Mouse (Mus musculus): ENCODE measurements at regions not wholly inside any gene's neighbourhood (a gene's known extent, or its start where the extent isn't known, plus 50 kb on each side); places are given as distances from the start of the nearest gene placed in this dataset.
"Not testable (repeated sequence)": the region's sequence is repeated elsewhere in the genome, so short reads cannot be mapped to it uniquely, and the experiment has no call there.

- not testable (repeated sequence) for DNase-seq (ENCODE audit: low read depth, low spot score)
These were observed 312.2 kb upstream of the Vmn1r3 start for GRCm38 (mm10) chr4:3497392-3497791.

GRCm38 (mm10) chr4:3495987-3496386 is 310.8 kb upstream of the Vmn1r3 start:
- DNase-seq (ENCODE audit: low read depth, low spot score): not testable (repeated sequence)

GRCm38 (mm10) chr4:3494123-3494681 is 309.0 kb upstream of the Vmn1r3 start:
- not testable (repeated sequence) for DNase-seq (ENCODE audit: low read depth, low spot score)

- DNase-seq (ENCODE audit: low read depth, low spot score): not testable (repeated sequence)
These were observed 305.7 kb upstream of the Vmn1r3 start for GRCm38 (mm10) chr4:3490901-3491300.

- no peak for DNase-seq (ENCODE audit: low read depth, low spot score)
These were observed 296.9 kb upstream of the Vmn1r3 start for GRCm38 (mm10) chr4:3482092-3482491.

GRCm38 (mm10) chr4:3456773-3457172 is 271.6 kb upstream of the Vmn1r3 start:
- no peak for DNase-seq (ENCODE audit: low read depth, low spot score)

GRCm38 (mm10) chr4:3437380-3437779 is 252.2 kb upstream of the Vmn1r3 start:
- not testable (repeated sequence) for DNase-seq (ENCODE audit: low read depth, low spot score)

GRCm38 (mm10) chr4:3427968-3428367 is 242.8 kb upstream of the Vmn1r3 start:
- DNase-seq (ENCODE audit: low read depth, low spot score): no peak

GRCm38 (mm10) chr4:3419920-3420499 is 234.9 kb upstream of the Vmn1r3 start:
- peak; percentile 26 for DNase-seq (ENCODE audit: low read depth, low spot score)

- peak; percentile 52 for DNase-seq (ENCODE audit: low read depth, low spot score)
These were observed 231.5 kb upstream of the Vmn1r3 start for GRCm38 (mm10) chr4:3416670-3417069.

- DNase-seq (ENCODE audit: low read depth, low spot score): not testable (repeated sequence)
These were observed 229.4 kb upstream of the Vmn1r3 start for GRCm38 (mm10) chr4:3414442-3415022.

- no peak for DNase-seq (ENCODE audit: low read depth, low spot score)
These were observed 228.6 kb upstream of the Vmn1r3 start for GRCm38 (mm10) chr4:3413493-3414441.

- DNase-seq (ENCODE audit: low read depth, low spot score): not testable (repeated sequence)
These were observed 227.2 kb upstream of the Vmn1r3 start for GRCm38 (mm10) chr4:3412323-3412722.

GRCm38 (mm10) chr4:3402856-3403255 is 217.7 kb upstream of the Vmn1r3 start:
- not testable (repeated sequence) for DNase-seq (ENCODE audit: low read depth, low spot score)

- DNase-seq (ENCODE audit: low read depth, low spot score): not testable (repeated sequence)
These were observed 216.6 kb upstream of the Vmn1r3 start for GRCm38 (mm10) chr4:3401766-3402165.

- DNase-seq (ENCODE audit: low read depth, low spot score): not testable (repeated sequence)
These were observed 206.4 kb upstream of the Vmn1r3 start for GRCm38 (mm10) chr4:3391579-3391978.

GRCm38 (mm10) chr4:3373027-3373763 is 188.0 kb upstream of the Vmn1r3 start:
- DNase-seq (ENCODE audit: low read depth, low spot score): not testable (repeated sequence)

GRCm38 (mm10) chr4:3368021-3368420 is 182.9 kb upstream of the Vmn1r3 start:
- not testable (repeated sequence) for DNase-seq (ENCODE audit: low read depth, low spot score)

GRCm38 (mm10) chr4:3343443-3343842 is 158.3 kb upstream of the Vmn1r3 start:
- not testable (repeated sequence) for DNase-seq (ENCODE audit: low read depth, low spot score)

GRCm38 (mm10) chr4:3342696-3343095 is 157.5 kb upstream of the Vmn1r3 start:
- DNase-seq (ENCODE audit: low read depth, low spot score): not testable (repeated sequence)

GRCm38 (mm10) chr4:3342165-3342564 is 157.0 kb upstream of the Vmn1r3 start:
- DNase-seq (ENCODE audit: low read depth, low spot score): not testable (repeated sequence)
